Mouse (Mus musculus) spleen, adult 2 months (tissue): Measurements from ENCODE around the gene Ubp1.

Source experiments
- CTCF ChIP-seq: fragments of 200-500 bp; IDR thresholded peaks from 2 replicates; pipeline ENCODE4 v1.5.1; 2011; ENCODE audit warnings: mild to moderate bottlenecking, inconsistent platforms; ENCODE audit not compliant: insufficient read depth, insufficient read length, insufficient replicate concordance; ENCODE audit errors: extremely low read depth
- POLR2A ChIP-seq: fragments of 200-500 bp; IDR thresholded peaks from 2 replicates; pipeline ENCODE4 v1.6.1; 2011; ENCODE audit warnings: low read depth, low read length, inconsistent platforms

- no peak for TF ChIP-seq CTCF
- TF ChIP-seq POLR2A, result no peak
Measured at GRCm38 (mm10) chr9:113969399-113969798, 38.7 kb downstream of the Ubp1 start.
